Mouse (Mus musculus) embryonic facial prominence, embryonic 15.5 days (tissue): ENCODE measurements at regions not wholly inside any gene's neighbourhood (a gene's known extent, or its start where the extent isn't known, plus 50 kb on each side); places are given as distances from the start of the nearest gene placed in this dataset.

ENCODE experiments used
- ATAC-seq: fragments of 200-750 bp; cut with Nextera tagmentation; 2 replicates; pipeline ENCODE4 v1.8.0; 2017; ENCODE audit warnings: low read depth, moderate TSS enrichment; ENCODE audit not compliant: insufficient number of reproducible peaks, low FRiP score, low TSS enrichment
- H3K27ac ChIP-seq: fragments of 300-500 bp; sonication (generic); replicated peaks from 2 replicates; pipeline ENCODE4 v1.5.1; 2015; ENCODE audit warnings: mild to moderate bottlenecking, inconsistent platforms
- H3K27me3 ChIP-seq: fragments of 300-500 bp; sonication (generic); 2 replicates; pipeline ENCODE4 v1.6.1; 2015; ENCODE audit warnings: inconsistent platforms
- H3K36me3 ChIP-seq: fragments of 300-500 bp; sonication (generic); 2 replicates; pipeline ENCODE4 v1.6.1; 2015; ENCODE audit warnings: mild to moderate bottlenecking, inconsistent platforms
- H3K4me1 ChIP-seq: fragments of 300-500 bp; sonication (generic); 2 replicates; pipeline ENCODE4 v1.6.1; 2015; ENCODE audit warnings: inconsistent platforms
- H3K4me2 ChIP-seq: fragments of 300-500 bp; sonication (generic); replicated peaks from 2 replicates; pipeline ENCODE4 v1.6.1; 2015; ENCODE audit warnings: mild to moderate bottlenecking, inconsistent platforms
- H3K4me3 ChIP-seq: fragments of 300-500 bp; sonication (generic); replicated peaks from 2 replicates; pipeline ENCODE4 v1.5.1; 2015; ENCODE audit warnings: mild to moderate bottlenecking, inconsistent platforms
- H3K9ac ChIP-seq: fragments of 300-500 bp; sonication (generic); 2 replicates; pipeline ENCODE4 v1.6.1; 2015; ENCODE audit warnings: inconsistent platforms
- H3K9me3 ChIP-seq: fragments of 300-500 bp; sonication (generic); replicated peaks from 2 replicates; pipeline ENCODE4 v1.6.1; 2016; ENCODE audit warnings: inconsistent platforms
- WGBS: fragments of 180-500 bp; shearing (Covaris S2); methylation state at CpG from one replicate; pipeline ENCODE4 v1.1.7; 2015; 5-methylcytosine and 5-hydroxymethylcytosine counted together

DNA sequence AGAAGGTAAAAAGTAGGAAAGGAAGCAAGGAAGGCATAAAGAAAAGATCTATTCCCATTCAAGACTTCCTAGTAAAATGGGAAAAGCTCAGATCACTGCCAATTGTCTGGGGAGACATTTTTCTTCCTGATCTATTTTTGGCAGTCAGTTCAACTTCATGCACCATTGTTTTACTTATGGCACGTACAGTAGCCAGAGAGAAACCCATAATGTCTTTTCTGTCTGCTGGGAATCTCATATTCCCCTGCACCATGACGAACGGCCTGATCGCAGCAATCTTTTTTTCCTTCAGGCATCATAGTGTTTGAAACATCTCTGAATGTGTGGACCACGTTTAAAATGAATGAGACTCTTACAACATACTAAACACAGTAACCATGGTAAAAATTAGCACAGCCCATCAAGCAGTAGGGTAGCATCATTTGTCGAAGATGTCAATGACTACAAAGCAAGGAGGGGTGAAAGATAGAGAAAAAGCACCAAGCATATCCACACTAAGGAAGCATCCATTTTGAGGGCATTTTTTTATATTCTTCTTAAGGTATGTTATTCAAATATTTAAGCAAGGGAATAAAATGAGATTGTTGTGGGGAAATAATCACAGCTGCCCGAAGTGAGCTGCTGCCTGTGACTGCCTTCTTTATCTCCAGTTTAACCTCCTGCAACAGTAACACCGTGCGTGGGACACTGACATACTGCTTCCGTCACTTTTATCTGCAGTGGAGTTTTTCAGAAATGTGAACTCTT is 233.7 kb upstream of the Tbl1xr1 start:
- no peak overlapping the region for H3K4me3 ChIP-seq
- WGBS = 55% methylated on average over 10 of the region's 10 CpGs
- H3K27ac ChIP-seq = no peak overlapping the region
- H3K9ac ChIP-seq = no peak overlapping the region
- no peaks in the 10 kb centered on the region for H3K27me3 ChIP-seq
- no peak for ATAC-seq
- H3K4me1 ChIP-seq = no peaks in the 10 kb centered on the region
- H3K36me3 ChIP-seq = no peaks in the 10 kb centered on the region
- no peak overlapping the region for H3K4me2 ChIP-seq
- H3K9me3 ChIP-seq = no peaks in the 10 kb centered on the region

GRCm38 (mm10) chr3:21843292-21843852 is 233.1 kb upstream of the Tbl1xr1 start:
- 72% methylated on average over 5 of the region's 5 CpGs for WGBS
- Histone ChIP-seq H3K4me2 (no peak overlapping the region), H3K9ac (no peak overlapping the region), H3K36me3 (no peaks in the 10 kb centered on the region), H3K9me3 (no peaks in the 10 kb centered on the region), H3K4me1 (no peaks in the 10 kb centered on the region), H3K27ac (no peak overlapping the region), H3K4me3 (no peak overlapping the region), H3K27me3 (no peaks in the 10 kb centered on the region)
- ATAC-seq = no peak

GRCm38 (mm10) chr3:21849831-21850230 is 226.6 kb upstream of the Tbl1xr1 start:
- Histone ChIP-seq H3K9me3 (no peaks in the 10 kb centered on the region), H3K4me3 (no peak overlapping the region), H3K27me3 (no peaks in the 10 kb centered on the region), H3K36me3 (no peaks in the 10 kb centered on the region), H3K9ac (no peak overlapping the region), H3K4me2 (no peak overlapping the region), H3K27ac (no peak overlapping the region), H3K4me1 (no peaks in the 10 kb centered on the region)
- no peak for ATAC-seq
- 71% methylated on average over 5 of the region's 5 CpGs for WGBS

DNA sequence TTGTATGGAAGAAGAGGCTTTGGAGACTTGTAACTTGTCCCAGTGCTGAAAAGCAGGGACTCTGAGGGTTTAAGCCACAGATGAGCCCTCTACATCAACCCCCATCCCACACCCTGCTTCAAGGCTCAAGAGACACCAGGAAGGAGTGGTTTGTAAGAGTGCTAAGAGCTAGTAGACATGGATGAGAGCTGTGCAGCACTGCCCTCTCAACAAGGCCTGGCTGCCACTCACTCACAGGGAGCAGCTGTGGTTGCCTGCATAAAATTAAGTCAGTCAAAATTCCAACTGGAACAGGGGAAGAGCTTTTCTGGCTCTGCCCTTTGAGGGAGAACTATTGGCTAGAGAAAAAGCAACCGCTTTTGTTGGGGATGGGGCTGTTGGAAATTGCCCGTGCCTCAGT is 225.5 kb upstream of the Tbl1xr1 start:
- ATAC-seq = no peak

DNA sequence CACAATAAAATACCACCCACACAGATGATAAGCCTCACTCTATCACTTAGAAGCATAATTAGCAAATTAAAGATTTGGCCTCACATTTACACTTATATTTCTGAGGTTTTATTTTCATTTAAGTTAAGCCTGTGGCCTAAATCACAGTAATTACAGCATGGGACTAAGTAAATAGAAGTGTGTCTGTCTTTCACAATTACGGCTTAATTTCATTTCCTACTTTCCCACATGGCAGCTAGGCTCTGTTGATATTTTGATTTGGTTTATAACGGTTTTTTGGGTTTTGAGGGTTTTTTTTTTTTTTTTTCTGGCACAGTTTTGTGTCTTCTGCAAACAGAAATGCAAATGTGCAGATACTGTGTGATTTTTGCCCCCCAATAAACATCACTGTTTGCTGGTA is 222.1 kb upstream of the Tbl1xr1 start:
- Histone ChIP-seq H3K9me3 (no peaks in the 10 kb centered on the region), H3K9ac (no peak overlapping the region), H3K36me3 (no peaks in the 10 kb centered on the region), H3K4me1 (no peaks in the 10 kb centered on the region), H3K4me2 (no peak overlapping the region), H3K27ac (no peak overlapping the region), H3K4me3 (no peak overlapping the region), H3K27me3 (no peaks in the 10 kb centered on the region)
- WGBS = 64% methylated on average over 2 of the region's 2 CpGs
- no peak for ATAC-seq

More for the DNA sequence above, 225.5 kb upstream of the Tbl1xr1 start:
- no peaks in the 10 kb centered on the region for H3K9me3 ChIP-seq
- no peak overlapping the region for H3K4me2 ChIP-seq
- H3K9ac ChIP-seq = no peak overlapping the region
- H3K4me3 ChIP-seq = no peak overlapping the region
- H3K27me3 ChIP-seq = no peaks in the 10 kb centered on the region
- H3K4me1 ChIP-seq = no peaks in the 10 kb centered on the region
- H3K27ac ChIP-seq = no peak overlapping the region
- H3K36me3 ChIP-seq = no peaks in the 10 kb centered on the region
- WGBS = 92% methylated on average over 2 of the region's 2 CpGs

GRCm38 (mm10) chr3:21859436-21859835 is 217.0 kb upstream of the Tbl1xr1 start:
- no peaks in the 10 kb centered on the region for H3K27me3 ChIP-seq
- WGBS = 67% methylated on average over 1 of the region's 1 CpGs
- 0 out of 2 replicates have a peak overlapping the region, but pooled peaks have one; percentile 45 for H3K27ac ChIP-seq
- no peak overlapping the region for H3K4me2 ChIP-seq
- H3K9ac ChIP-seq = no peak overlapping the region
- no peaks in the 10 kb centered on the region for H3K4me1 ChIP-seq
- ATAC-seq = no peak
- no peaks in the 10 kb centered on the region for H3K36me3 ChIP-seq
- H3K4me3 ChIP-seq = no peak overlapping the region
- no peaks in the 10 kb centered on the region for H3K9me3 ChIP-seq

DNA sequence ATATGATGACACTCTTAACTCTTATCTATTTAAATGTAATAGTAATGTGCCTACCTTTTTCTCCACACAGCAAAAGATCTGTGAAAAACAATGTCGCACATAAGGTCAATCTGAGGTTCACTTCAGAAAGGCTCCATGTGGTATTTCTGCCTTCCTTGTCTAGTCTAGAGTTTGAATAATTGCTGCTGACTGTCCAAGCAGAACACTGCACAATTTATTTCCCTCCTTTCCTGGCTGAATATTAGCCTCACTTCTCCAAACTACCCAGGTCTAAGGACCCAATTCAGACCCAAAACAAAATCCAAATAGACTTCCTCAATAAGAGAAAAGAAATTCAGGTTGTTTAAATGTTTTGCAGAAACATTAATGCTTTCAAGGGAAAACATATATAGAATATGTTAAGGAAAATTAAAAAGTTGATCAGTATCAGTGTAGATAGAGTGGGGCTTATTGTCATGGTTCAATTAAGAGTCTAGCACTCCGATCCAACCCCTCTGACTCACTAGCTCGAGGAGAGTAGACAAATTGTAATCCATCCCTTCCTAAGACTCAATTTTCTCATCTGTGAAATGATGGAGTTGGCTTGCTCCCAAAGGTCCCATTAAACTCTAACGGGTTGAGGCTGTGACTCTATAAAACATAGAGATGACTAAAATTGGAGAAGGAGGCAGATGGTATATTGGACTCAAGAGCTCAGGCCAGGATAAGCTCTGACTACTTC is 215.4 kb upstream of the Tbl1xr1 start:
- Histone ChIP-seq H3K9me3 (no peaks in the 10 kb centered on the region), H3K27ac (no peak overlapping the region), H3K4me3 (no peak overlapping the region), H3K27me3 (no peaks in the 10 kb centered on the region), H3K36me3 (no peaks in the 10 kb centered on the region), H3K4me1 (no peaks in the 10 kb centered on the region), H3K9ac (no peak overlapping the region), H3K4me2 (no peak overlapping the region)
- 55% methylated on average over 4 of the region's 4 CpGs for WGBS
- no peak for ATAC-seq

DNA sequence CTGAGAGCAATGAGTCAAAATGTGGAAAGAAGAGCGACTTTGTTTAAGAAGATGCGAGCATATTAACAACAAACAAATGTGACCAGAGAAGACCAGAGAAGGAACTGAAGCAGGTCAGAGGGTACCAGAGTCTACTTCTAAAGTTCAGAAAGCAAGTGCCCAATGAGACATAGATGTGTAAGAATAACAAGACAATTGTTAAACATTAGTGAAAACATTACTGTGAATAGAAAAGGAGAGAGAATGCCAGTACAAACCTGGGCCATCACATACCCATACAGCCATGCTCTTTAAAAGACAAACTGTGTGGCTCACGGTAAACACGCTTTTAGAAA is 214.8 kb upstream of the Tbl1xr1 start:
- H3K4me2 ChIP-seq = no peak overlapping the region
- no peak overlapping the region for H3K9ac ChIP-seq
- H3K4me3 ChIP-seq = no peak overlapping the region
- ATAC-seq = no peak
- H3K4me1 ChIP-seq = no peaks in the 10 kb centered on the region
- H3K9me3 ChIP-seq = no peaks in the 10 kb centered on the region
- H3K27ac ChIP-seq = no peak overlapping the region
- no peaks in the 10 kb centered on the region for H3K27me3 ChIP-seq
- 86% methylated on average over 4 of the region's 4 CpGs for WGBS
- H3K36me3 ChIP-seq = no peaks in the 10 kb centered on the region

DNA sequence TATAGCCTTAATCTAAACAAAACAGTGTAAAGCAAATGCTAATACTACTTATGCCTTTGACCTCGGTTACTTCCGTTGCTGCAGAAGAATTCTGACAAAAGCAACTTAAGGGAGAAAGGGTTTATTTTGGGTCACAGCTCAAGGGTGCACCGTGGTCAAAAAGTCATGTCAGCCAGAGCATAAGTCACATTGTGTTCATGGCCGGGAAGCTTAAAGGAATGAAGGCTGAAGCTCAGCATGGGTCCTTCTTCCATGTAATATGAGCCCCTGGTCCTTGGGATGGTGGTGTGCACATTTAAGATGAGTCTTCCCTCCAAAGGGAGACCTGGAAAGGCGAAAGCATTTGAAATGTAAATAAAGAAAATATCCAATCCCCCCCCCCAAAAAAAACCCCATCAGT is 212.1 kb upstream of the Tbl1xr1 start:
- Histone ChIP-seq H3K27ac (no peak overlapping the region), H3K36me3 (no peaks in the 10 kb centered on the region), H3K4me2 (no peak overlapping the region), H3K9me3 (no peaks in the 10 kb centered on the region), H3K27me3 (no peaks in the 10 kb centered on the region), H3K9ac (no peak overlapping the region), H3K4me1 (no peaks in the 10 kb centered on the region), H3K4me3 (no peak overlapping the region)
- WGBS = 71% methylated on average over 5 of the region's 5 CpGs
- no peak for ATAC-seq

GRCm38 (mm10) chr3:21865856-21866255 is 210.6 kb upstream of the Tbl1xr1 start:
- ATAC-seq = no peak
- no peak overlapping the region for H3K9ac ChIP-seq
- no peaks in the 10 kb centered on the region for H3K36me3 ChIP-seq
- H3K4me3 ChIP-seq = no peak overlapping the region
- H3K4me2 ChIP-seq = no peak overlapping the region
- no peaks in the 10 kb centered on the region for H3K27me3 ChIP-seq
- no peaks in the 10 kb centered on the region for H3K4me1 ChIP-seq
- 81% methylated on average over 1 of the region's 1 CpGs for WGBS
- no peaks in the 10 kb centered on the region for H3K9me3 ChIP-seq
- H3K27ac ChIP-seq = no peak overlapping the region

DNA sequence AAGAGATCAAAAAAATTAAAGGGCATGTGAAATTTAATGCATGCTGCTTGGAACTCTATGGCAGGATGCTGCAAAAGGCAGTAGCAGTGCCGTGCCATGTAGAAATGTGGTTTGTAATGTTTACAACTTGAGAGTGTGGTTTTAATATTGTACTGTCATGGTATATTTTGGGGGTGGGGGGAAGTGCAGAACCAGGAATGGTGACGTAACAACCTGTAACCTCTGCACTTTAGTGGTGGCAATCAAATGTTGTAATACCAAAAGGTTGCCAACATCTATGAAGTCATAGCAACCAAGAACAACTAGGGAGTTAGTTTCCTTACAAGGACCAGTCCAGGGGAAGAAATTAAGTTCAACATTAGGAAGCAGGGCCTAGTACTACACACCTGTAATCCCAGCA is 198.1 kb upstream of the Tbl1xr1 start:
- H3K4me3 ChIP-seq = no peak overlapping the region
- no peaks in the 10 kb centered on the region for H3K36me3 ChIP-seq
- no peak overlapping the region for H3K27ac ChIP-seq
- no peaks in the 10 kb centered on the region for H3K4me1 ChIP-seq
- no peak overlapping the region for H3K4me2 ChIP-seq
- H3K27me3 ChIP-seq = no peaks in the 10 kb centered on the region
- ATAC-seq = no peak
- WGBS = 42% methylated on average over 2 of the region's 2 CpGs
- H3K9me3 ChIP-seq = no peaks in the 10 kb centered on the region
- H3K9ac ChIP-seq = no peak overlapping the region
